Mouse (Mus musculus): ENCODE measurements at regions not wholly inside any gene's neighbourhood (a gene's known extent, or its start where the extent isn't known, plus 50 kb on each side); places are given as distances from the start of the nearest gene placed in this dataset.
A peak's percentile ranks its signal among the peaks of the same experiment; 100 is the strongest.

- peak; percentile 80; the same call in 1 of the 2 replicates for ATAC-seq (ENCODE audit: low FRiP score, low TSS enrichment)
- no peaks in the 10 kb centered on the region for H3K4me1 ChIP-seq (ENCODE audit: control insufficient read depth, insufficient read depth, low read length)
- H3K4me2 ChIP-seq (replicated peaks; ENCODE audit: low read depth, low read length) = no peak overlapping the region
- no peaks in the 10 kb centered on the region for H3K9me3 ChIP-seq (ENCODE audit: control insufficient read depth, low read length)
- no peak overlapping the region for H3K27ac ChIP-seq (ENCODE audit: low read depth, low read length)
- H3K4me3 ChIP-seq (ENCODE audit: low read length) = no peak overlapping the region
- no peaks in the 10 kb centered on the region for H3K27me3 ChIP-seq (ENCODE audit: control insufficient read depth, insufficient read depth, low read length)
- no peaks in the 10 kb centered on the region for H3K36me3 ChIP-seq (ENCODE audit: control insufficient read depth, insufficient read depth, low read length)
- 56% methylated on average over 3 of the region's 3 CpGs for WGBS
- no peak overlapping the region for H3K9ac ChIP-seq (ENCODE audit: low read depth, low read length)
Observed at GRCm38 (mm10) chr4:94149056-94149455, 407.3 kb upstream of the Gm10306 start.

- WGBS = 51% methylated on average over 2 of the region's 2 CpGs
- H3K36me3 ChIP-seq (ENCODE audit: control insufficient read depth, insufficient read depth, low read length) = no peaks in the 10 kb centered on the region
- 0 out of 2 replicates have a peak, but pooled peaks have one; percentile 28 for ATAC-seq (ENCODE audit: low FRiP score, low TSS enrichment)
- H3K27me3 ChIP-seq (ENCODE audit: control insufficient read depth, insufficient read depth, low read length) = no peaks in the 10 kb centered on the region
- H3K4me2 ChIP-seq (replicated peaks; ENCODE audit: low read depth, low read length) = no peak overlapping the region
- no peak overlapping the region for H3K9ac ChIP-seq (ENCODE audit: low read depth, low read length)
- no peaks in the 10 kb centered on the region for H3K4me1 ChIP-seq (ENCODE audit: control insufficient read depth, insufficient read depth, low read length)
- H3K27ac ChIP-seq (ENCODE audit: low read depth, low read length) = no peak overlapping the region
- H3K9me3 ChIP-seq (ENCODE audit: control insufficient read depth, low read length) = no peaks in the 10 kb centered on the region
- H3K4me3 ChIP-seq (ENCODE audit: low read length) = no peak overlapping the region
Observed at GRCm38 (mm10) chr4:94160620-94161019, 395.7 kb upstream of the Gm10306 start.

GRCm38 (mm10) chr4:94173096-94173495 lies 383.2 kb upstream of the Gm10306 start:
- H3K27ac ChIP-seq (ENCODE audit: low read depth, low read length) = no peak overlapping the region
- H3K4me1 ChIP-seq (ENCODE audit: control insufficient read depth, insufficient read depth, low read length) = no peaks in the 10 kb centered on the region
- H3K36me3 ChIP-seq (ENCODE audit: control insufficient read depth, insufficient read depth, low read length) = no peaks in the 10 kb centered on the region
- no peak overlapping the region for H3K9ac ChIP-seq (ENCODE audit: low read depth, low read length)
- 92% methylated on average over 2 of the region's 2 CpGs for WGBS
- ATAC-seq (ENCODE audit: low FRiP score, low TSS enrichment) = no peak
- H3K27me3 ChIP-seq (ENCODE audit: control insufficient read depth, insufficient read depth, low read length) = no peaks in the 10 kb centered on the region
- no peak overlapping the region for H3K4me3 ChIP-seq (ENCODE audit: low read length)
- H3K4me2 ChIP-seq (replicated peaks; ENCODE audit: low read depth, low read length) = no peak overlapping the region
- H3K9me3 ChIP-seq (ENCODE audit: control insufficient read depth, low read length) = no peaks in the 10 kb centered on the region

GRCm38 (mm10) chr4:94186997-94187396 lies 369.3 kb upstream of the Gm10306 start:
- no peaks in the 10 kb centered on the region for H3K4me1 ChIP-seq (ENCODE audit: control insufficient read depth, insufficient read depth, low read length)
- no peak overlapping the region; the same call in 1 of the 2 replicates for H3K27ac ChIP-seq (ENCODE audit: low read depth, low read length)
- WGBS = 57% methylated on average over 4 of the region's 4 CpGs
- ATAC-seq (ENCODE audit: low FRiP score, low TSS enrichment) = peak; percentile 62; the same call in 1 of the 2 replicates
- H3K4me2 ChIP-seq (replicated peaks; ENCODE audit: low read depth, low read length) = no peak overlapping the region
- H3K9me3 ChIP-seq (ENCODE audit: control insufficient read depth, low read length) = no peaks in the 10 kb centered on the region
- H3K36me3 ChIP-seq (ENCODE audit: control insufficient read depth, insufficient read depth, low read length) = no peaks in the 10 kb centered on the region
- no peaks in the 10 kb centered on the region for H3K27me3 ChIP-seq (ENCODE audit: control insufficient read depth, insufficient read depth, low read length)
- no peak overlapping the region for H3K9ac ChIP-seq (ENCODE audit: low read depth, low read length)
- no peak overlapping the region for H3K4me3 ChIP-seq (ENCODE audit: low read length)

GRCm38 (mm10) chr4:94188354-94188753 lies 368.0 kb upstream of the Gm10306 start:
- ATAC-seq (ENCODE audit: low FRiP score, low TSS enrichment) = no peak
- WGBS = 67% methylated on average over 2 of the region's 2 CpGs
- Histone ChIP-seq H3K36me3 (ENCODE audit: control insufficient read depth, insufficient read depth, low read length) (no peaks in the 10 kb centered on the region), H3K4me1 (ENCODE audit: control insufficient read depth, insufficient read depth, low read length) (no peaks in the 10 kb centered on the region), H3K4me2 (replicated peaks; ENCODE audit: low read depth, low read length) (no peak overlapping the region), H3K4me3 (ENCODE audit: low read length) (no peak overlapping the region), H3K27ac (ENCODE audit: low read depth, low read length) (no peak overlapping the region), H3K9me3 (ENCODE audit: control insufficient read depth, low read length) (no peaks in the 10 kb centered on the region), H3K27me3 (ENCODE audit: control insufficient read depth, insufficient read depth, low read length) (no peaks in the 10 kb centered on the region), H3K9ac (ENCODE audit: low read depth, low read length) (no peak overlapping the region)

GRCm38 (mm10) chr4:94188888-94189287 lies 367.5 kb upstream of the Gm10306 start:
- no peaks in the 10 kb centered on the region for H3K27me3 ChIP-seq (ENCODE audit: control insufficient read depth, insufficient read depth, low read length)
- H3K9ac ChIP-seq (ENCODE audit: low read depth, low read length) = no peak overlapping the region
- H3K4me1 ChIP-seq (ENCODE audit: control insufficient read depth, insufficient read depth, low read length) = no peaks in the 10 kb centered on the region
- no peak overlapping the region; the same call in 1 of the 2 replicates for H3K27ac ChIP-seq (ENCODE audit: low read depth, low read length)
- H3K9me3 ChIP-seq (ENCODE audit: control insufficient read depth, low read length) = no peaks in the 10 kb centered on the region
- WGBS = 35% methylated on average over 3 of the region's 3 CpGs
- H3K36me3 ChIP-seq (ENCODE audit: control insufficient read depth, insufficient read depth, low read length) = no peaks in the 10 kb centered on the region
- no peak overlapping the region for H3K4me3 ChIP-seq (ENCODE audit: low read length)
- ATAC-seq (ENCODE audit: low FRiP score, low TSS enrichment) = peak; percentile 80; the same call in 1 of the 2 replicates
- no peak overlapping the region for H3K4me2 ChIP-seq (replicated peaks; ENCODE audit: low read depth, low read length)

- WGBS = 85% methylated on average over 2 of the region's 2 CpGs
- H3K27ac ChIP-seq (ENCODE audit: low read depth, low read length) = no peak overlapping the region
- no peaks in the 10 kb centered on the region for H3K4me1 ChIP-seq (ENCODE audit: control insufficient read depth, insufficient read depth, low read length)
- no peaks in the 10 kb centered on the region for H3K9me3 ChIP-seq (ENCODE audit: control insufficient read depth, low read length)
- H3K9ac ChIP-seq (ENCODE audit: low read depth, low read length) = no peak overlapping the region
- no peaks in the 10 kb centered on the region for H3K36me3 ChIP-seq (ENCODE audit: control insufficient read depth, insufficient read depth, low read length)
- H3K4me3 ChIP-seq (ENCODE audit: low read length) = no peak overlapping the region
- H3K4me2 ChIP-seq (replicated peaks; ENCODE audit: low read depth, low read length) = no peak overlapping the region
- no peaks in the 10 kb centered on the region for H3K27me3 ChIP-seq (ENCODE audit: control insufficient read depth, insufficient read depth, low read length)
- no peak for ATAC-seq (ENCODE audit: low FRiP score, low TSS enrichment)
Observed at GRCm38 (mm10) chr4:94190940-94191339, 365.4 kb upstream of the Gm10306 start.

- no peak for ATAC-seq (ENCODE audit: low FRiP score, low TSS enrichment)
- Histone ChIP-seq H3K27ac (ENCODE audit: low read depth, low read length) (no peak overlapping the region), H3K4me3 (ENCODE audit: low read length) (no peak overlapping the region), H3K27me3 (ENCODE audit: control insufficient read depth, insufficient read depth, low read length) (no peaks in the 10 kb centered on the region), H3K36me3 (ENCODE audit: control insufficient read depth, insufficient read depth, low read length) (no peaks in the 10 kb centered on the region), H3K9me3 (ENCODE audit: control insufficient read depth, low read length) (no peaks in the 10 kb centered on the region), H3K4me1 (ENCODE audit: control insufficient read depth, insufficient read depth, low read length) (no peaks in the 10 kb centered on the region), H3K9ac (ENCODE audit: low read depth, low read length) (no peak overlapping the region), H3K4me2 (replicated peaks; ENCODE audit: low read depth, low read length) (no peak overlapping the region)
- 89% methylated on average over 1 of the region's 1 CpGs for WGBS
Observed at GRCm38 (mm10) chr4:94216265-94216664, 340.1 kb upstream of the Gm10306 start.

GRCm38 (mm10) chr4:94235650-94236206 lies 320.6 kb upstream of the Gm10306 start:
- no peak overlapping the region for H3K4me2 ChIP-seq (replicated peaks; ENCODE audit: low read depth, low read length)
- no peak overlapping the region for H3K27ac ChIP-seq (ENCODE audit: low read depth, low read length)
- H3K4me3 ChIP-seq (ENCODE audit: low read length) = no peak overlapping the region
- 92% methylated on average over 2 of the region's 2 CpGs for WGBS
- no peak for ATAC-seq (ENCODE audit: low FRiP score, low TSS enrichment)
- H3K36me3 ChIP-seq (ENCODE audit: control insufficient read depth, insufficient read depth, low read length) = no peaks in the 10 kb centered on the region
- no peaks in the 10 kb centered on the region for H3K9me3 ChIP-seq (ENCODE audit: control insufficient read depth, low read length)
- no peaks in the 10 kb centered on the region for H3K27me3 ChIP-seq (ENCODE audit: control insufficient read depth, insufficient read depth, low read length)
- no peak overlapping the region for H3K9ac ChIP-seq (ENCODE audit: low read depth, low read length)
- H3K4me1 ChIP-seq (ENCODE audit: control insufficient read depth, insufficient read depth, low read length) = no peaks in the 10 kb centered on the region

Data from kidney, embryonic 14.5 days (tissue).